Mouse (Mus musculus) hindbrain, embryonic 15.5 days (tissue): ENCODE results near the gene Hace1. TPM values are rescaled to one million over a fixed set of nuclear protein-coding genes. Genes with fewer than 3 reads are reported as not detected.

ENCODE experiments used
- ATAC-seq: fragments of 200-750 bp; cut with Nextera tagmentation; 2 replicates; pipeline ENCODE4 v1.8.0; 2017; ENCODE audit warnings: low read depth, moderate number of reproducible peaks, moderate TSS enrichment; ENCODE audit not compliant: low FRiP score
- H3K27ac ChIP-seq: fragments of 300-500 bp; sonication (generic); replicated peaks from 2 replicates; pipeline ENCODE4 v1.5.1; 2015; ENCODE audit warnings: mild to moderate bottlenecking, inconsistent platforms
- H3K27me3 ChIP-seq: fragments of 300-500 bp; sonication (generic); 2 replicates; pipeline ENCODE4 v1.6.1; 2015; ENCODE audit warnings: control low read depth, inconsistent platforms
- H3K36me3 ChIP-seq: fragments of 300-500 bp; sonication (generic); 2 replicates; pipeline ENCODE4 v1.6.1; 2015; ENCODE audit warnings: control low read depth, inconsistent platforms
- H3K4me1 ChIP-seq: fragments of 300-500 bp; sonication (generic); replicated peaks from 2 replicates; pipeline ENCODE4 v1.6.1; 2015; ENCODE audit warnings: control low read depth, inconsistent platforms
- H3K4me2 ChIP-seq: fragments of 300-500 bp; sonication (generic); 2 replicates; pipeline ENCODE4 v1.6.1; 2015; ENCODE audit warnings: moderate library complexity, mild to moderate bottlenecking, inconsistent platforms
- H3K4me3 ChIP-seq: fragments of 300-500 bp; sonication (generic); 2 replicates; pipeline ENCODE4 v1.5.1; 2015; ENCODE audit warnings: mild to moderate bottlenecking, inconsistent platforms
- H3K9ac ChIP-seq: fragments of 300-500 bp; sonication (generic); 2 replicates; pipeline ENCODE4 v1.6.1; 2015; ENCODE audit warnings: inconsistent platforms
- H3K9me3 ChIP-seq: fragments of 300-500 bp; sonication (generic); 2 replicates; pipeline ENCODE4 v1.6.1; 2016; ENCODE audit warnings: control low read depth, inconsistent platforms
- WGBS: fragments of 180-500 bp; shearing (Covaris S2); methylation state at CpG from one replicate; pipeline ENCODE4 v1.1.7; 2015; 5-methylcytosine and 5-hydroxymethylcytosine counted together
- microRNA-seq: library from miRNA; unstranded; fragments of <30 nt; microRNA quantifications from one replicate; pipeline ENCODE4, GENCODE M21; 2016
- polyA plus RNA-seq: library from polyadenylated mRNA; unstranded; fragments of >200 nt; fragmentation: Nextera tagmentation; extraction: Ambion mirVana; gene quantifications from 2 replicates; pipeline ENCODE4 v1.2.1, GENCODE M21; 2015

Hace1 gene
- polyA plus RNA-seq, 1 experiment from 2014 or later = 12.5 TPM

DNA sequence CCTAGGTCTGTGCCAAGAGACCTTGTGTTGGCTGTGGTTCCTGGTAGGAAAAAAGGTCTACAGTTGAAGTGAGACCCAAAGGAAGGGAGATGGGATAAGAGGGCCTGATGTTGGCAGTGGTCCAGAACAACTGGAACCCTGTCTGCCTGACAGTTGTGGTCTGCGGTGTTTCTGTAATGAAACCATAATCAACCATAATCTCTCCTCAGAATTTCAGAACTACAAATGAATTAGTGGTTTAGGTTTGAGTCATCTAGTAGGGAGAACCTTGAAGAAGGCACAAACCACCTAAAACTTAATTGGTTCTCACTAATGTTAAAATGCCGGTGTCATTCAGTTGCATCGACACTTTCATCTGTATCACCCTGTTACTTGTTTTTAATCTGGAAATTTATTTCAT is 133.2 kb downstream of the Hace1 start:
- no peaks in the 10 kb centered on the region for H3K4me1 ChIP-seq
- H3K27ac ChIP-seq = 0 out of 2 replicates have a peak overlapping the region, but pooled peaks have one; percentile 3
- no peak overlapping the region for H3K4me3 ChIP-seq
- 0 out of 2 replicates have a peak, but pooled peaks cover 4% of the 10 kb centered on the region for H3K36me3 ChIP-seq
- H3K27me3 ChIP-seq = no peaks in the 10 kb centered on the region
- WGBS = 70% methylated on average over 3 of the region's 3 CpGs
- no peak overlapping the region for H3K9ac ChIP-seq
- H3K4me2 ChIP-seq = no peak overlapping the region
- H3K9me3 ChIP-seq = no peaks in the 10 kb centered on the region
- no peak for ATAC-seq

DNA sequence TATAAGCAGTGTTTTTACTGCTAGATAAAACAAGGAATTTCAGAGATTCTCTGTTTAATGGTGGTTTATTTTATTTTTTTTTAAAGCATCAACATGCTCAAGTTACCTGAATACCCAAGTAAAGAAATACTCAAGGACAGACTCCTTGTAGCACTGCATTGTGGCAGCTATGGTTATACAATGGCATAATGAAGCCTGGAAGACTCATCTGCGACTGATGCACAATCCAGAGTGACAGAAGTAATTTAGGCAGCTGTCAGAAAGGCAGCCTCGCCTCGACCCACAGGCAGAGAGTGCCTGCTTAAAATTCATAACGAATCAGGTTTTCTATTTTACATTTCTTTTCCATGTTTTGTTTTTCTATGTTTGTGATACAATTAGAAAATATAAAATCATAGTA is 133.7 kb downstream of the Hace1 start:
- Histone ChIP-seq H3K4me1 (no peaks in the 10 kb centered on the region), H3K36me3 (0 out of 2 replicates have a peak, but pooled peaks cover 4% of the 10 kb centered on the region), H3K9me3 (no peaks in the 10 kb centered on the region), H3K9ac (no peak overlapping the region), H3K4me2 (no peak overlapping the region), H3K4me3 (no peak overlapping the region), H3K27ac (no peak overlapping the region), H3K27me3 (no peaks in the 10 kb centered on the region)
- no peak for ATAC-seq
- 39% methylated on average over 4 of the region's 4 CpGs for WGBS

Small RNA genes lying within 50 kb of the gene (microRNA-seq; reads per million reads assigned to microRNA genes)
- gene Gm27731 = not detected

Other genes starting within 250 kb of the Hace1 start
- gene Bves, start 242.1 kb upstream of the Hace1 start, polyA plus RNA-seq = 1.9 and 2.0 TPM in 2 replicates
- gene Lin28b, start 91.4 kb upstream of the Hace1 start, polyA plus RNA-seq = 6.5 and 7.5 TPM in 2 replicates